Mouse (Mus musculus): ENCODE measurements at regions not wholly inside any gene's neighbourhood (a gene's known extent, or its start where the extent isn't known, plus 50 kb on each side); places are given as distances from the start of the nearest gene placed in this dataset.

GRCm38 (mm10) chr13:90497573-90497972, 407.6 kb downstream of the Atp6ap1l start:
- DNase-seq (ENCODE audit: extremely low read depth, low read depth) = no peak

DNA sequence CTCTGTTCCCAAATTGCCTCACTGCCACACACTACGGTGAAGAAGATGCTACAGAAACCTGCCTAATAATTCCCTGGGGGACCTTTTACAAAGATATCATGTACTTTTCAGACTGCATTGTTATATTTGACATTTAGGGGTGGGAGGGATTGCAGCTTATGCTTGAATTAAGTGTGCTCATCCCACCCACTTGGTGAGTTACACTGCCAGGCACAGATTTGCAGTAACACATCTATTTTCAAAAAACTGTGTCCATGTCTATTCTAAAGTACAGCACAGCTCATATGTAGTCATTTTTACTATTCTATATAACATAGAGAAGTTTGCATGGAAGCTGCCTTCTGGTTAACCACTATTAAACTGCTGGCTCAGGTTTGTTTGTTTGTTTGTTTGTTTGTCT, 404.3 kb upstream of the Xrcc4 start:
- no peak for DNase-seq (ENCODE audit: extremely low read depth, low read depth)

- DNase-seq (ENCODE audit: extremely low read depth, low read depth) = no peak
Observed at GRCm38 (mm10) chr13:90490991-90491951, 401.9 kb upstream of the Xrcc4 start.

DNA sequence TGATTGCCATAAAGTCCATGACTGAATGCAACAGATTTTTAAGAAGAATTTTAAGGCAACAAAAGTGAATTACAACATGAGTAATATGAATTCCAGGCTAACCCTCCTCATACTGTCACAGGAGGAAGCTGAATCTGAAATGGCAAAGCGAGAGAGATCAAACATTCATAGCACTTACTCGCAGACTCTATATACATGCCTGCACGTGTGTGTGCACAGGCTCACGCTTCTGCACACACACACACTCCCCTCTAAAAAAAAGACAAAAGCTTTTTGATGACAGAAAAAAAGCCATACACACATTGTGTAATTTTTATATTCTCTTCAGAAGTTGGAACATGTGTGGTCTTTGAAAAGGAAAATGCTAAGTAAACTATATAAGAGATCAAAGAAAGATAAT, 391.1 kb upstream of the Xrcc4 start:
- no peak for DNase-seq (ENCODE audit: extremely low read depth, low read depth)

GRCm38 (mm10) chr13:90476880-90477279, 387.5 kb upstream of the Xrcc4 start:
- no peak for DNase-seq (ENCODE audit: extremely low read depth, low read depth)

DNA sequence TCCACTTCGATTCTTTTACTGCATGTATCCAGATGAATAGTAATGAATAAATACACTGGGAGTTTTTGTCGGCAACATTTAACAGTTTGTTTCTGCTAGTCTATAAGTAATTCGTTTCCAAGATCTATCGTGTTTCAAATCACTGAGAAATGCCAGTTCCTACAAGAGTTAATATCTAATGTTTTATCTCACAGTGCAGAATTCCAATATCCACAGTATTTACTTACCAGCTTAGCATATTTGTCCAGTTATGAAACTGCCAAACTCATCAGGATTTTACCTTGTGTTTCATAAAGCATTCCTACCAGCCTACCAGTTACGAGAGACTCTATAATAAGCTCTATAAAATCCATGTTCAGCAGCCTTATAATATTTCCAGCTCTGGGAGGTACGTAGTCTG, 385.1 kb upstream of the Xrcc4 start:
- no peak for DNase-seq (ENCODE audit: extremely low read depth, low read depth)

GRCm38 (mm10) chr13:90474053-90474452, 384.6 kb upstream of the Xrcc4 start:
- DNase-seq (ENCODE audit: extremely low read depth, low read depth) = no peak

DNA sequence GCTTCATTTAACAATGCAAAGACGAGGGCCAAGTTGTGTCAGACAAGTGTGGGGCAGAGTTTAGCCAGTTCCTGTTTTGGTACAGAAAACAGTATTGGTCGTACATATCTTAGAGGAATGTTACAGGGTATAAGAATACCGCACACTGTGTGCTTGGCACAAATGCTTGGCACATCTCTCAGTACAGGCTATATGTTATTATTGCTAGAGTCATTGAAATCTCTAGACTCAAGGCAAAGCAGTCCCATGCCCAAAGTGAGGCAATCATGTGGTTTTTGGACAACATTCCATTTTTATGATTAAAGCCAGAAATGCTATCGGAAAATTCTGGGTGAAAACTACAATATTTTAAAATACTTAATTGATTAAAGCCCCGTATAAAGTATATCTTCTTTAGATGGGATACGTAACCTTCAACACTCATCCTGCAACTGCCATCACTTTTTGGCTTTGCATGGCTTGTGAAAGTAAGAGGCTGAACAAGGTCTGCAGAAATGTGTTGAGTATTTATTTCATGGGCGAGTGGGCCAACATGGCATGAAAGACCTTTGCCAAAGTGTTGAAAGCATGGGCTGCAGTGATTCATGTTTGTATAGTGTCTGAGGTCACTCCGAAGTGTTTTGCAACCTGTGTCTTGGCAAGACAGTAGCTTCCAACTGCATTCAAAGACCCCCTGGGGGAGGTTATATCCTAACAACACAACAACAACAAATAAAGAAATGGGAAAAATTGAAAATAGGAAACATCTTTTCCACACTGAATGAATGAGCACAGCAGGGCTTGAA, 383.8 kb upstream of the Xrcc4 start:
- no peak for DNase-seq (ENCODE audit: extremely low read depth, low read depth)

DNA sequence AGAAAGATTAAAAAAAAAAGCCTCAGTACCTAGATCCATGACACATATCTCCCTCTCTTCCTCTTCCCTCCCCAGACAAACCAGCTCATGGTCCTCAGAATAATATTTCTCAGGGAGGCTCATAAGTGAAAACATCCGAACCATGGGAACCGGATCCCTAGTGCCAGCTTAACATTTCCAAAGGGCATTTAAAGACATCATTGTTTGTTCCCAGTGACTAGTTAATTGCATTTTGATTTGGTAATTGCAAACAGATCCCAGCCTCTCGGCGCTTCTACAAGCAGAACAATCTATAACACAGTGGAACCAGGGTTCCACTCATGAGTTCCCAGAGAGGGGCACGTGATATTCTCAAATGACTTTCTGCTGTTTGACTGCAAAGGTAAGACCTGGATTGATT, 376.7 kb upstream of the Xrcc4 start:
- no peak for DNase-seq (ENCODE audit: extremely low read depth, low read depth)

DNA sequence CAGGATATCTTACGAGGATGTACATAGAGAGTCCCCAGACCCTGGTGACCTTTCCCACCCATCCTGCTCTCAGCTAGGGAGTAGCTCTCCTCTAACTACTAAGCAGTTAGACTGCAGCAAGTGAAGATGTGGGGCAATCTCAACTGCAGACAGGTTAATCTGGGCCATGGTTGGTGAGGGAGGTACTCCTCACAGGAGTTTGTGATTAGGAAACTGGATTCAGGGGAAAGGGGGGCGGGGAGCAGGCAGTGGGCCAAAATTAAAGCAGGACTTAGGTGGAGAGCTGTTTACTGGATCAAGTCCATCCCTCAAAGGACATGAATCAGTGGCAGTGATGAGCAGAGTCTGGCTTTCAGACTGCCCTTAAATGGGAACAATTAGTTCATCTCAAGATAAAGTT, 374.6 kb upstream of the Xrcc4 start:
- no peak for DNase-seq (ENCODE audit: extremely low read depth, low read depth)

- no peak for DNase-seq (ENCODE audit: extremely low read depth, low read depth)
Observed at GRCm38 (mm10) chr13:90463381-90463780, 374.0 kb upstream of the Xrcc4 start.

DNA sequence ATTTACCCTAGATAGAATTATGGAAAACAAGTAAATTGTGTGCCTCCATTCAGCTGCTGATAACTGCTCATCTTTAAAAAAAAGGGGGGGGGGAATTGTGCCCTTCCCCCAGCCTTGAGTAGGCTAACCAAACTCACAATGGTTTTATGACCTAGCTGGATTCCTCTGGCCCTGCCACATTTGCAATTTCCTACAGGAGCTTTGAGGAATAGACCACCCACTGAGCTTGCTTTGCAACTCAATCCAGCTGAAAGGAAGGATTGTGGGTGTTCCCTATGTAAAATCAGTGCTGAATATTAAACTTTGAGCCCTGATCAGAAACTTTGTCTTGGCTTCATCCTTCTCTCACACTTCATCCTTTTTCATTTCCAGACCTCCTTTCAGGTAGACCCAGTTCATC, 365.2 kb upstream of the Xrcc4 start:
- no peak for DNase-seq (ENCODE audit: extremely low read depth, low read depth)

DNA sequence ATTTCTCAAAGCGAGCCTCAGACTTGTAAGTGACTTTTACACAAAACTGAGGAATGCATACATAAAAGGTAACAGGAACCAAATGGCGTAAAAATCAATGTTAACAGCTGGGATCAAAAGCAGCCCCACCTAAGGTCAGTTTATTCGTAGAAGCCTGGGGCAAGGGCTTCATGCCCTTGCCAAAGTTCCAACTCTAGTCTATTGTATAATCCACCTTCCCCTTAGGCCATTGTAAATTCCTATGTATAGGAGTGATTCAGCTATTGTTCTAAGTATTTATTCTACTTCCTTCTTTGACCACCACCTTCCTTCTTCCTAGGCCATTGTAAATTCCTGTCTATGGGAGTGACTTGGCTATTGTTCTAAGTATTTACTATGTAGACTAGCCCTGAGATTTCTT, 337.5 kb upstream of the Xrcc4 start:
- DNase-seq (ENCODE audit: extremely low read depth, low read depth) = no peak

DNA sequence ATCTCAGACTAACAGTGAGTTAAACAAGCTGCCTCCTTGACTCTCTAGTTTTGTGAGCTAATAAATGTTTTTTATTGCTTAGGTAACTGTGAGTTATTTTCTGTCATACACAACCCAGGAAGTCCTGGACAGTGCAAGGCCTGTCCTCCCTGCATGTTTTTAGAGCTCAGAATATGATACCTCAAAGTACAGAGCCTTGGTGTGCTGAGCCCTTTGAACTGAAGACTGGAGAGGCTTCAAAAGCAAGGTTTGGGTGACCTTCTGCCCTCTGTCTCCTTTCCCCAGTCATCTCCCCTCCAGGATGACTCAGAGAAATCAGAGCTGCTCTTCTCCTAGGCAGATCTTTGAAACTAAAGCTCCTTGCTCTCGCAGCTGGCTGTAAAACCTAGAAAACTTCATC, 336.0 kb upstream of the Xrcc4 start:
- no peak for DNase-seq (ENCODE audit: extremely low read depth, low read depth)

DNA sequence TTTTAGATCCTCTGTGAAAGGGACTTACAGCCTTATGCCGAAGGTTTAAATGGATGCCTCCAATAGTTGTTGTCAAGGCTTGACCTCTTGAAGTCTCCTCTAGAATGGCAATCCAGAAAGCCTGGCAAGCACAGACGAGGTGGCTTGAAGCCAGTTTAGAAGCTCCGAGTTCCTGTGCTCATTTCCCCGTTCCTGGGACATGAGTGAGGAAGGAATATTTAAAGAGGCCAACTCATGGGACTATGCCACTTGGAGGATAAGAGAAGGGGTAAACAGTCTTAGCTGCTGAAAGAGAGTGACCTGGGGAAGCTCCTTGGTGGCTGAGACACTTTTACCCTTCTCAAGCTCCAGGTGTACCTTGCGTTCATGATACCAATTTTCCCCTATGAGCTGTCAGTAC, 335.1 kb upstream of the Xrcc4 start:
- DNase-seq (ENCODE audit: extremely low read depth, low read depth) = no peak

DNA sequence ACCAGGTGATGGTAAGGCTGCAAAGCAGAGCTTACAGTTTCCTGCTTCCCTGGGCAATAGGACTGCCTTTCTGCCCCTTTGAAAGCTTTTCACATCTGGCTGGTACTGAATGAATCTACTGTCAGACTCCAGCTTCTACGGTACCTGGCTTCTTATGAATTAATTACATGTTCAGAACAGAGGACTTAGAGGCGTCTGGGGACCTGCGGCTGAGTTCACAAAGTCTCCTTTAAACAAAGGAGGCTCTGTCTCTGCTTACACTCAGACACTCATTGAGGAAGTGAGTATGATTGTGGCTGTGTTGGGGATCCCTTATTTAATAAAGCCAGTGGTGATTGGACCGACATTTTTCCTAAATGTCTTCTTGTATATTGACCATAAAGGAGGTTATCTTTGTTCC, 331.6 kb upstream of the Xrcc4 start:
- DNase-seq (ENCODE audit: extremely low read depth, low read depth) = no peak

DNA sequence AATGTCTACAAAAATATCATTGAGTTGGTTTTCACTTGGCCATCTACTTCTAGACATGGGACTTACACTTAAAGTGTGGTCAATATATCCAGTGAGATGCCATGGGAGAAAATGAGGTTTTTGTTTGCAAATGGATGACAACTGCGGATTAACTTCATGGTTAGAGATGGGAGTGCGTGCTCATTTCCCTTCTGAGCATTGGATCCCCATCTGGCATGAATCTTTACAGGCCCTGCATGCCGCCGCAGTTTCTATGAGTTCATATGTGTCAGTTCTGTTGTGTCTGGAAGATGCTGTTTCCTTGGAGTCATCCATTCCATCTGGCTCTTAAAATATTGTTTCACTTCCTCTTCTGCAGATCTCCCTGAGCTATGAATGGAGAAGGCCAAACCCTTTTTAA, 315.0 kb upstream of the Xrcc4 start:
- DNase-seq (ENCODE audit: extremely low read depth, low read depth) = no peak

- no peak for DNase-seq (ENCODE audit: extremely low read depth, low read depth)
Observed at GRCm38 (mm10) chr13:90402061-90402460, 312.7 kb upstream of the Xrcc4 start.

- no peak for DNase-seq (ENCODE audit: extremely low read depth, low read depth)
Observed at GRCm38 (mm10) chr13:90401496-90401895, 312.1 kb upstream of the Xrcc4 start.

DNA sequence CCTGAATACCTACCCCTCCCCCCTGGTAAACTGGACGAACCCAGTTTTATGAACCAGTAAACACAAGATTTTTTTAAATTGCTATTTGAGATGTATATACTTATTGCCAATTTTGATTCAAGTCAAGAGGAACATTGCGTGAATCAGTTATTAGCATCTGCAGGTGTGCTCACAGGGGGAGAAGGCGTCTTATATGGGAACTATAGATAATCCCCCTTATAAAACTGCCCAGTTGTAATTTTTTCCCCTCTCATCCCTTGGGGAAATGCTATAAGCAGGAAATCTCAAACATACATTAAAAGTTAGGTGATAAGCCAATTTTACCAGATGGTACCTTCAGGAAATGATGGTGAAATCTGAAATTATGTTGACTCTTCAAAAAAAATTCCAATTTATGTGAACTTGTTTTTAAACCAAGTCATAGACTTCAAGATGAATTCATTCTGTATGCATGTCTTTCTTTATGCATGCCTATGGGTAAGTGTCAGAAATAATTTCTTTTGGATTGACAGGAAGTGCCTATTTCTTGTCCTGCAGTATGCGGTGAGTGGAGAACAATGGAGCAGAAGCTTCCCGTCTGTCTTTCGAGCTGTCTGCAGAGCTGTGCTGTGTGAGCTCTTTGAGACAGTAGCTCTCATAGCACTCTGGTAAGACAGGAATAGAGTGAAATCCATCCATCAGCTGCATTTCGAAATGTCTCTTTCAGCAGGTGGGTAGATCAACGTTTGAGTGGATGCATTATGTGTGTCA, 306.0 kb upstream of the Xrcc4 start:
- no peak for DNase-seq (ENCODE audit: extremely low read depth, low read depth)

DNA sequence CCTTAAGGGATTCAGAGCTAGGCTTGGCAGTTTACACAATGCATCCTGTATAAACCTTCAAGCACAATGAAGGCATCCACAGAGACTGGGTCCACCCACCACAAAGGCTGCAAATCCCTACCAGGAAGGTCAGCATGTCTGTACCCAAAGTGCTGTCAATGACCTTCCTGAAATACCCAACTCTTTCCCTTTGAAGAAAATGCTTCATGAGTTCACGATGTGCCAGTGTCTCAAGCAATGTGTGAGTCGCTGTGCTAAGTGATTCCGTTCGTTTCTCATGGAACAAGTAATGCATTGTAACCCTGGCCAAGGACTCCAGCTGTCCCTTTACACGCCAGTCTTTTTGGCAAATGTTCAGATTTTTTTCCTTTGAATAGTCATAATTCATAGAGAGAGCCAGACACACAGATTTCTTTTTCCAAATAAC, 305.4 kb upstream of the Xrcc4 start:
- no peak for DNase-seq (ENCODE audit: extremely low read depth, low read depth)

- DNase-seq (ENCODE audit: extremely low read depth, low read depth) = no peak
Observed at GRCm38 (mm10) chr13:90392415-90392814, 303.0 kb upstream of the Xrcc4 start.

Data from MEL-GATA-1-ER (cell line).